Mouse (Mus musculus): ENCODE measurements around the gene N4bp2.

The N4bp2 gene

DNA sequence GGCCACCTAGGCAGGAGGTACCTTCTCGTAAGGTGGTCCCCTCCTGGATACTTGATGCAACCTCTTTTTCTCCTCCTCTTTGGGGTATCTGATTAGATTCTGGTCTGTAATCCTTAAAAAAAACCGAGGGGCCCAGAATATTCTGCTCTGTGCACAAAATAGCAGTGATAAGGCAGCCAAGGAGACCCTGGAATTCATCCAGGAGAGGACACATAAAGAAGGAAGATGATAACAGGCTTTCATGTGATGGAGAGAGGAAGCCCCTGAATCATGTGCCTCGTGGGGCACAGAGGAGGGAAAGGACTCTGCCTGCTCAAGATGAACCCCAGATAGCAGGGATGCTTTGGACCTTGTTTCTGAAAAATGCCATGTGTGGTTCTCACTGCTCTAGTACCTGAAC, 115.0 kb downstream of the N4bp2 start:
- H3K36me3 ChIP-seq (ENCODE audit: control insufficient read depth, insufficient read depth, low read length, poor library complexity, severe bottlenecking) = peaks cover 5% of the 10 kb centered on the region; the same call in 1 of the 2 replicates
- H3K27me3 ChIP-seq (ENCODE audit: control insufficient read depth, insufficient read depth, low read length, poor library complexity, severe bottlenecking) = no peaks in the 10 kb centered on the region
- DNase-seq (ENCODE audit: low read depth, low spot score) = no peak
